Mouse (Mus musculus): ENCODE results near the gene Npcd.

DNA sequence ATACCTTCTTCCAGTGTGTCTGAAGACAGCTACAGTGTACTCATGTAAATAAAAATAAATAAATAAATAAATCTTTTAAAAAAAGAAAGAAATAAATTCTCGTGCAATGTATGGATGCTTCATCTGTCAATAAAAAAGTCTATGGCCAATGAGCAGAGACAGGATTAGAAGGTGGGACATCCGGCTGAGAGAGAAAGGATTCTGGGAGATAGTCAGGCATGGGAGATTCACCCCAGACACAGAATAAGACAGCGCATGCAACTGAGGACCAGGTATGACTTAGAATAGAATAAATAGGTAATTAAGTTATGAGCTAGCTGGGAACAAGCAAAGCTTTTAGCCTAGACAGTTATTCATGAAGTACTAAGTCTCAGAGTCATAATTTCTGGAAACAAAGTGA lies 8.9 kb upstream of the Npcd start:
- TF ChIP-seq MAX (IDR thresholded peaks at IDR 0.05; ENCODE audit: low read depth) (no peak), USF1 (IDR thresholded peaks at IDR 0.05; ENCODE audit: low read depth) (no peak), SRF (IDR thresholded peaks at IDR 0.05; ENCODE audit: control insufficient read depth, insufficient read length, low read depth) (no peak), POLR2A (IDR thresholded peaks at IDR 0.05; ENCODE audit: insufficient read length, low read depth) (no peak), CEBPB (IDR thresholded peaks at IDR 0.05; ENCODE audit: insufficient read depth, poor library complexity, severe bottlenecking) (no peak), POLR2AphosphoS2 (IDR thresholded peaks at IDR 0.05; ENCODE audit: insufficient read length, low read depth) (no peak), TCF12 (IDR thresholded peaks at IDR 0.05; ENCODE audit: insufficient read depth, poor library complexity, severe bottlenecking) (no peak)

All from myocyte (in vitro differentiated cells).